Mouse (Mus musculus): ENCODE results near the gene Abcb5.
"Not testable (repeated sequence)": the region's sequence is repeated elsewhere in the genome, so short reads cannot be mapped to it uniquely, and the experiment has no call there.

Abcb5 gene

DNA sequence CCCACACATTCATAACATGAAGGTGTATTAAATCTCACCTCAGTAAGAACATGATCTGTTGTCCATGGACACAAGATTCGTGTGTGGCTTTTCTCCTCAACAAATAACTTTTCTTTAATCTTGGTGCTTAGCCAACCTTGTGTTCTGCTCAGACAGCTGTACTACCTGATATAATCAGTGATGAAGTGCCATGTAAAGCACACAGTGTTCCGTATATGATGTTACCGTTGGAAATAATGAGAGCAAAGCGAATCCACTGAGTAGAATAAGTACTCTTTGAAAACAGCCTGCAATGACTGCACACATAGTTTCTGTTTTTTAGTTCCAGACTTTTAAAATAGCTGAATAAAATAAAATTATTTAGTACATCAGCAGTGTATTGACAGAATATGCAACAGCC, at the start of gene Abcb5:
TSS of gene Abcb5 (minus strand) at position 101 of the 400 bp plus-strand sequence.
- no peak for DNase-seq

GRCm38 (mm10) chr12:118999230-118999629, 33.0 kb upstream of the Abcb5 start:
- DNase-seq = no peak

DNA sequence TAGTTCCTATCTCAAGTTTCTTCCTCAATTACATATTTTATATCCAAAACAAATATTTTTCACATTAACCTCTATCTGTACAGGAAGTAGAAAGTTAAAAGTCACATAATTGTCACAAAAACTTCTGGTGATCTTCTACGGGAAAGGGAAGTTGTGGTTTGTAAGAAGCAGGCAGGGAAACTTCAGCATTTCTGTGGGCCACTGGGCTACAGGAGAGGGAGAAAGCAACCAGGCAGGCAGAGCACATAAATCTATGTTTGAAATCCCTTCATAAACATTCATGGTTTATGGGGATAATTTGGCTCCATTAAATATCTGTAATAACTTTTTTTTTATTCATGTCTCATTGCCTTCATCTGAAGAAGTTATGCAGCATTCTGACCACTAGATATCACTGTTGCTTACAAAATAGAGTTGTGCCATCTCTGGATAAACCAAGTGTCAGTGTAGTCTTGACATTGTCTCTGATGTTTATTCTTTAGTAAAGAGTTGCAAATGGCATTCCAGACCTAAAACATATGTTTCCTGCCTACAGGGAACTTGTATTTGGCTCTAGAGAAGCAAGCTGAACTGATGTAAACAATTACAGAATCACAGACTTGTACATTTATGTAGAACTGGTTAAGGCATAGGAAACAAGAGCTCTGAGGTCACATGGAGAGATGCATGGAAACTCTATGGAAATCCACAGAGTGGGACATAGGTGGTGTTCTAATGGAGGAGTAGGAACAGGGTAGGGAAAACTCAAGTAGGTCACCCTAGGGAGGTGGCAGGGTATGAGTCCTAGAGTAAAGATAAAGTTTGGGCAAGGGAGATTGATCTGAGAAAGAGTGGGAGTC, 28.3 kb upstream of the Abcb5 start:
- no peak for DNase-seq

DNA sequence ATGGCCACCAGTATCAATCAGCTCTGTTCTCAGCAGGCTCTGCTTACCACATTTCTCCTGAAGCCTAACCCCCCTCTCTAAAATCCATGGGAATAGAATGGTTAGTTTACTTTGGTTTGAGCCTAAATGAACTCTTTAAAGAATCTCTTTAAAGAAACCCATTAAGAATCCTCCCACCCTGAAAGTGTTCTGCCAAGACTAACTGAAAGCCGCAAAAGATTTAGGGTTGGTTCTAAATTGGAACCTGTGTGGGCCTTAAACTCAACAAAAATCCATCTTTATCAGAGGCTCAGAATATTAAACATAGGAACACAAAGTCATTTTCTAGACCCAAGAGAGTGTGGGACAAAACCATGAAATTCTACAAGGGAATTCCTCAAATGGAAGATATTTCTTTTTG, 18.6 kb upstream of the Abcb5 start:
- no peak for DNase-seq

- DNase-seq = peak; percentile 36
Observed at GRCm38 (mm10) chr12:118930386-118931318, 35.6 kb downstream of the Abcb5 start.

GRCm38 (mm10) chr12:118926813-118927281, 39.4 kb downstream of the Abcb5 start:
- peak; percentile 5 for DNase-seq

DNA sequence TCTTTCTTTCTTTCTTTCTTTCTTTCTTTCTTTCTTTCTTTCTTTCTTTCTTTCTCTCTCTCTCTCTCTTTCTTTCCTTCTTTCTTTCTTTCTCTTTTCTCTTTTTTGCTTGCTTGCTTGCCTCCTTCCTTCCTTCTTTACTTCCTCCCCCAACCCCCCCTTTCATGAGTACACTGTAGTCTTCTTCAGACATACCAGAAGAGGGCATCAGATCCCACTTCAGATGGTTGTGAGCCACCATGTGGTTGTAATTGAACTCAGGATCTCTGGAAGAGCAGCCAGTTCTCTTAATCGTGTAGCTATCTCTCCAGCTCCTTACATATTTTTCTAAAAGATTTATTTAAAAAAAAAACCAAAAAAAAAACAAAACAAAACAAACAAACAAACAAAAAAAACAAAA, 42.3 kb downstream of the Abcb5 start:
- DNase-seq = not testable (repeated sequence)

DNA sequence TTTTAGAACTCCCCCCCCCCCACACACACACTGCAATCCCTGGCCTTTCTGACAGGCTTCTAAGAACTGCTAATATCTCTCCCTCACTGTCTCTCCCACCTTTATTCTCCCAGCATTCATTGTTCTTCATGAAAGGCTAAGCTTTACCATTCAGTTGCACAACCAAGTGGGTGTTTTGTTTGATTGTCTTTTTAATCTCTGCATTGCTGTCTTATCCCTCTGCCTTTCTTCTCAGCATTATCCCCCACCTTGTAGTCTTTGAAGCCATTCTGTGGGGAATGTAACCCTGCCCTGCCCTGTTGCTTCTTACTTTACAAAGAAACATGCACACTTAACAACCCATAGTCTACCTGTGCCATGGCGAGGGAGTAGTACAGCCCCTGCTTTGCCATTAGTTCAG, 48.5 kb downstream of the Abcb5 start:
- DNase-seq = no peak

DNA sequence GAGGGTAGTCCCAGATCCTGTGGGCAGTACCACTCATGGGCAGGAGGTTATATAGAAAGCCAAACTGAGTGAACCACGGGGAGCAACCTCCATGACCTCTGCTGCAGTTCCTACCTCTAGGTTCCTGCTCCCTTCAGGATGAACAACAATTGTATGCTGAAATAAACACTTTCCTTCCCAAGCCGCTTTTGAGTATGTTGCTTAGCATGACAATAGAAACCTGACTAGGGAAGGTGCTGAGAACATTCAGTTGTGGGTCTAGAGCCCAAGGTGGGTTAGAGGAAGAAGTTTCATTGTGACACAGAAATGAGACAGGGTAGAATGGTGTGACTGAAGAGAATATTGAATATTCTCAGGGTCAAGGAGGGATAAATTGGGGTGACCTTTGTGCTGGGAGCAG, 55.9 kb downstream of the Abcb5 start:
- DNase-seq = no peak

DNA sequence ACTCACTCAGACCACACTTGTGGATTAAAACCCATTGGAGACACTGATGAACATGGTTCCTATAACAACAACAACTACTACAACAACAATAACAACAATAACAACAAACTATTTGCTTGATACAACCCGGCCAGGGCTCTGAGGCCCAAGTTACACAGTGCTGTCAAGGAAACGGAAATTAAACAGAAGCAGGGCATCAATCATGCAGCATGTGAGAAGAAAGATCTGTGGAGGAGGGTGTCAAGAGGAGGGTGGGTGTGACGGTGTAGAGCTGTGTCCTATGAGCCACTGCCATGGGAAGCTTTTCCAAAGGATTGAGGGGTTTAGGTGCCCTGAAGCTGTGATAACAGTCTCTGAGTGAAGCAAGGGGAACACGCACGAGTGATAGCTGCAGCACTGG, 64.0 kb downstream of the Abcb5 start:
- no peak for DNase-seq

DNA sequence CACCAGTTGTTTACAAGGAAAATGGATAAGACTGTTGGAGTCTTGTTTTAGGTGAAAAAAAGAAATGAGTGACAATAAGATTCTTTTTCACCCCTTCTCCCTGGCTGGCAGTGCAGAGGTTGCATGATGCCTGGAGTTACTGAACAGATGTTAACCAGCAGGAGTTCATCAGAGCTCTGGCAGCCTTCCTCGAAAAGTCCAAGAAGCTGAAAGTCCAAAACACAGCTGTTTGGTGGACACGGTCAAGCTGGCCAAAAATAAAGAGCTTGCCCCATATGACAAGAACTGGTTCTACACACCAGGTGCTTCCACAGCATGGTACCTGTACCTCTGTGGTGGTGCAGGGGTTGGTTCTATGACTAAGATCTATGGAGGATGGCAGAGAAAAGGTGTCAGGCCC, 78.3 kb downstream of the Abcb5 start:
- DNase-seq = no peak

- DNase-seq = no peak
Observed at GRCm38 (mm10) chr12:118882790-118883189, 83.4 kb downstream of the Abcb5 start.

- DNase-seq = no peak
Observed at GRCm38 (mm10) chr12:118872673-118873072, 93.5 kb downstream of the Abcb5 start.

DNA sequence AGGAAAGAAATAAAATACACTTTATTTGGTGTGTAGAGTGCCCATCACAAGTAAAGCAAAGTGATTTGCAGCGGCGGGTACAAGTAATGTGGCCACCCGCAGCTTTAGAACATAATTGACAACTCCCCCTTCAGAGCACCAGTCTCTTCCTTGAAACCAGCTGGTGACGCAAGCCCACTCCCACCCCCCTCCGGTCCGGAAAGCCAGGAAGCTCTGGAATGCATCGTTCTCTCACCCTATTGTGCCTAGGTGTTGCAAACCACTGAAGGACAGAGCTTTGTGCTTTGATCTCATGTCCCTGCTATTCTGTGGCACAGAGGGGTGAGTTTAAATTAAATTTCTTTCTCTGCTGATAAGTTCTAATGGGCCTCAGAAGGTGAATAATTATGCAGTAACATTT, 110.1 kb downstream of the Abcb5 start:
- no peak for DNase-seq

- DNase-seq = peak; percentile 54
Observed at GRCm38 (mm10) chr12:118854831-118855453, 111.3 kb downstream of the Abcb5 start.

GRCm38 (mm10) chr12:118854401-118854800, 111.8 kb downstream of the Abcb5 start:
- DNase-seq = no peak

GRCm38 (mm10) chr12:118853331-118853730, 112.9 kb downstream of the Abcb5 start:
- no peak for DNase-seq

GRCm38 (mm10) chr12:118850851-118851410, 115.3 kb downstream of the Abcb5 start:
- DNase-seq = no peak

DNA sequence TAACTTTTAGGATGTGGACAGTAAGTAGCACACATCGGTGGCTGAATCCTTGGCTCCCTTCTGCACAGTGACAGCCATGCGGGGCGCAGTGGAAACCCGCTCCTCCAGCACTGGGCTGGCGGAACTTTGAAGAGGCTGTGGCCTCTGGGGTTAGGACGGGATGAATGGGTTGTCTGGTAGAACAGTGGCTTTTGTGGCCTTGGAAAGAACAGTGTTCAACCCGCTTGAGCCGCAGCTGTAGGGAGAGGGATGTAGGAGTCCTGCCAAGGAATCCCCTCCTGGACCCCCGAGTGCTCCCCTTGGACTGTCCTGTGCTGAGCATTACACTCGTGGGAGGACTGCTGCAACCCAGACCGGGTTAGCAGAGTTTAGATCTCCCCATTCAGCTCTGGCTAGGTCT, 116.2 kb downstream of the Abcb5 start:
- no peak for DNase-seq

GRCm38 (mm10) chr12:118849203-118849861, 116.9 kb downstream of the Abcb5 start:
- DNase-seq = no peak

- no peak for DNase-seq
Observed at GRCm38 (mm10) chr12:118848496-118849202, 117.6 kb downstream of the Abcb5 start.
